Mouse (Mus musculus) testis, adult 2 months (tissue): ENCODE data around the gene D630045J12Rik.

Experiments
- CTCF ChIP-seq: fragments of 200-500 bp; IDR thresholded peaks from 2 replicates; pipeline ENCODE4 v1.5.1; 2012; ENCODE audit warnings: low read depth, mild to moderate bottlenecking, inconsistent platforms, low read length, moderate library complexity; ENCODE audit not compliant: control insufficient read depth, insufficient read depth, insufficient replicate concordance
- POLR2A ChIP-seq: fragments of 200-500 bp; IDR thresholded peaks from 2 replicates; pipeline ENCODE4 v1.6.1; 2012; ENCODE audit warnings: low read depth, mild to moderate bottlenecking, inconsistent platforms, low read length, moderate library complexity; ENCODE audit not compliant: control insufficient read depth

GRCm38 (mm10) chr6:38094701-38095100, 159.1 kb downstream of the D630045J12Rik start:
- TF ChIP-seq CTCF = no peak
- TF ChIP-seq POLR2A = no peak
